Mouse (Mus musculus) hindbrain, embryonic 10.5 days (tissue): ENCODE measurements around the gene Gsto2. TPM values are rescaled to one million over a fixed set of nuclear protein-coding genes. Genes with fewer than 3 reads are reported as not detected.

Source experiments
- DNase-seq: peaks from one replicate; pipeline ENCODE4 v3.0.0-alpha.2; 2017; ENCODE audit warnings: low spot score
- H3K27ac ChIP-seq: fragments of 300-500 bp; sonication (generic); 2 replicates; pipeline ENCODE4 v1.5.1; 2016; ENCODE audit warnings: mild to moderate bottlenecking, moderate library complexity
- H3K27me3 ChIP-seq: fragments of 300-500 bp; sonication (generic); 2 replicates; pipeline ENCODE4 v1.6.1; 2016; ENCODE audit warnings: mild to moderate bottlenecking; ENCODE audit not compliant: poor library complexity, insufficient read depth, severe bottlenecking
- H3K36me3 ChIP-seq: fragments of 300-500 bp; sonication (generic); 2 replicates; pipeline ENCODE4 v1.6.1; 2016; ENCODE audit warnings: mild to moderate bottlenecking, moderate library complexity
- H3K4me1 ChIP-seq: fragments of 300-500 bp; sonication (generic); replicated peaks from 2 replicates; pipeline ENCODE4 v1.6.1; 2016; ENCODE audit warnings: mild to moderate bottlenecking
- H3K4me3 ChIP-seq: fragments of 300-500 bp; sonication (generic); 2 replicates; pipeline ENCODE4 v1.5.1; 2016; ENCODE audit warnings: mild to moderate bottlenecking, moderate library complexity
- H3K9me3 ChIP-seq: fragments of 300-500 bp; sonication (generic); 2 replicates; pipeline ENCODE4 v1.6.1; 2016; ENCODE audit warnings: mild to moderate bottlenecking, moderate library complexity
- WGBS: fragments of 180-500 bp; shearing (Covaris S2); methylation state at CpG from one replicate; pipeline ENCODE4 v1.1.7; 2016; 5-methylcytosine and 5-hydroxymethylcytosine counted together
- polyA plus RNA-seq: library from polyadenylated mRNA; unstranded; fragments of >200 nt; fragmentation: Nextera tagmentation; extraction: Ambion mirVana; gene quantifications from 2 replicates; pipeline ENCODE4 v1.2.1, GENCODE M21; 2016

Gene Gsto2
- polyA plus RNA-seq, 1 experiment from 2014 or later, result 1.8 TPM

DNA sequence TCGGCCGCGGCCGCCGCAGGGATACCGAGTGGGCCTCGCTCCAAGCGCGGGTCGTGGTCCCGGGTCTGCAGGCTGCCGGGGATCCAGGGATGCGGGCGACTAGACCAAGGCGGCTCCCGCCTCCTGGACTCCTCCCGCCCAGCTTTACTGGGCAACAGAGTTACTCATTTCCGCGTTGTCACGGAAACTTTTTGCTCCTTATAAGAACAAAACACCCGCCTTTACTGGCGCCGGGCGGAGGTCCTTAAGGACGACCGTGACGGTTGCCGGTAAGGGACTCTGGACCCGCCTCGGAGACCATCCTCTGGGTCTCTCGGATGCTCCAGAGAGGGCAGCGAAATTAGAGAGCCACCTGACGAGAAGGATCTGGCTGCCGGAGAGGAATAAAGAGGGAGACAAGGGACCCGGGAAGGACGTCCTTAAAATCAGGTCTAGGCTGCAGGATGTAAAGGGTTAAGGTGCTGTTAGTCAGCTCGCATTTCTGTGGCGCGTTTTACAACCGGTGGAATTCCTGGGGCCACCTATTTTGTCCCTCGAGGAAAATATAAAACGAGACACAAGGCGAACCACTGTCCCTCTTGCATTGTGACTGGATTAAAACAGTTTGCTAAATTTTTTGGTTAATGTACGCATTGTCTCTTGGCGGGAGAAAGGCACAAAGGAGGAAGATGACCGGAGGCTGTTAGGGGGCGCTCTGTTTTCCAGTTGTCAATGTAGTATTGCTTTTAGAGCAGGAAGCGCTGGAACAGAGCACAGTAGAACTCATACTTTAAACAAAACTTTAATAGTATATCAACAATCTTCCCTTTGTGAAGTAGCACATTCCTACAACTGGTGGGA is 54.0 kb downstream of the Gsto2 start, which contains the start of the genes Cfap43 and Itprip:
Cfap43 (minus strand) TSS at position 162 of the 840 bp plus-strand sequence.
Itprip (minus strand) TSS at position 174 of the 840 bp plus-strand sequence.
- H3K36me3 ChIP-seq, result no peaks in the 10 kb centered on the region
- H3K4me3 ChIP-seq, result peak within 1 kb of the TSS; percentile 80
- peak within 1 kb of the TSS; percentile 99 for H3K27ac ChIP-seq
- peaks cover 38% of the 10 kb centered on the region for H3K4me1 ChIP-seq
- DNase-seq, result peak; percentile 86
- WGBS, result under 1% methylated on average over 48 of the region's 48 CpGs
- H3K9me3 ChIP-seq, result no peaks in the 10 kb centered on the region
- no peaks in the 10 kb centered on the region for H3K27me3 ChIP-seq

GRCm38 (mm10) chr19:47919966-47920375 is 54.6 kb downstream of the Gsto2 start:
- no peaks in the 10 kb centered on the region for H3K27me3 ChIP-seq
- peaks cover 38% of the 10 kb centered on the region for H3K4me1 ChIP-seq
- 11% methylated on average over 8 of the region's 8 CpGs for WGBS
- peak overlapping the region; percentile 99 for H3K27ac ChIP-seq
- no peaks in the 10 kb centered on the region for H3K36me3 ChIP-seq
- peak overlapping the region; percentile 80 for H3K4me3 ChIP-seq
- DNase-seq, result no peak
- H3K9me3 ChIP-seq, result no peaks in the 10 kb centered on the region

GRCm38 (mm10) chr19:47925819-47926218 is 60.5 kb downstream of the Gsto2 start:
- no peak for DNase-seq
- WGBS, result 82% methylated on average over 7 of the region's 7 CpGs
- Histone ChIP-seq H3K4me1 (no peaks in the 10 kb centered on the region), H3K36me3 (no peaks in the 10 kb centered on the region), H3K27me3 (no peaks in the 10 kb centered on the region), H3K4me3 (no peak overlapping the region), H3K27ac (no peak overlapping the region), H3K9me3 (no peaks in the 10 kb centered on the region)

DNA sequence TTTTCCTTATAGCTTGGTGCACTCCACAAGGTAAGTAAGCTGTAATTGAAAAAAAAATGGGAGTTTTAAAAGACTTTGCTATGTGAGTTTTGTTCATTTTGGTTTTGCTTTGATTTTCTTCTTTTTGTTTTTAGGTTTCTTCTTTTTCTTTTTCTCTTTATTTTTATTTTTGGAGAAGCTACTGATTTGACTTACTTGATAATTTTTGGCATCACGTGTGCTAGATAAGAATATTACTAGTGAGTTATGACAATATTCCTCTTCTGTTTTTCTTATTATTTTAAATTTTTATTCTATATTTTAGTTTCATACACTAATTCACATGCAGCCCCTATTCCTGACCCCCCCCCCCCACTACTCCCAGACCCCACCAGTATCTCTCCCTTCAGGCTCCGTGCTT is 61.7 kb downstream of the Gsto2 start:
- 88% methylated on average over 2 of the region's 2 CpGs for WGBS
- Histone ChIP-seq H3K4me3 (no peak overlapping the region), H3K27ac (no peak overlapping the region), H3K36me3 (no peaks in the 10 kb centered on the region), H3K9me3 (no peaks in the 10 kb centered on the region), H3K4me1 (no peaks in the 10 kb centered on the region), H3K27me3 (no peaks in the 10 kb centered on the region)
- no peak for DNase-seq

- H3K9me3 ChIP-seq, result no peaks in the 10 kb centered on the region
- 88% methylated on average over 4 of the region's 4 CpGs for WGBS
- H3K27me3 ChIP-seq, result no peaks in the 10 kb centered on the region
- no peak for DNase-seq
- H3K4me3 ChIP-seq, result no peak overlapping the region
- no peak overlapping the region for H3K27ac ChIP-seq
- H3K36me3 ChIP-seq, result no peaks in the 10 kb centered on the region
- H3K4me1 ChIP-seq, result no peaks in the 10 kb centered on the region
Measured at GRCm38 (mm10) chr19:47929043-47929442, 63.7 kb downstream of the Gsto2 start.

- Histone ChIP-seq H3K36me3 (no peaks in the 10 kb centered on the region), H3K4me3 (no peak overlapping the region), H3K27me3 (no peaks in the 10 kb centered on the region), H3K27ac (no peak overlapping the region; the same call in 1 of the 2 replicates), H3K4me1 (peaks cover 6% of the 10 kb centered on the region; the same call in 1 of the 2 replicates), H3K9me3 (no peaks in the 10 kb centered on the region)
- peak; percentile 38 for DNase-seq
- WGBS, result 42% methylated on average over 7 of the region's 7 CpGs
Measured at GRCm38 (mm10) chr19:47931982-47932638, 66.8 kb downstream of the Gsto2 start.

- H3K36me3 ChIP-seq, result no peaks in the 10 kb centered on the region
Measured at GRCm38 (mm10) chr19:47934146-47934545, 68.8 kb downstream of the Gsto2 start.

DNA sequence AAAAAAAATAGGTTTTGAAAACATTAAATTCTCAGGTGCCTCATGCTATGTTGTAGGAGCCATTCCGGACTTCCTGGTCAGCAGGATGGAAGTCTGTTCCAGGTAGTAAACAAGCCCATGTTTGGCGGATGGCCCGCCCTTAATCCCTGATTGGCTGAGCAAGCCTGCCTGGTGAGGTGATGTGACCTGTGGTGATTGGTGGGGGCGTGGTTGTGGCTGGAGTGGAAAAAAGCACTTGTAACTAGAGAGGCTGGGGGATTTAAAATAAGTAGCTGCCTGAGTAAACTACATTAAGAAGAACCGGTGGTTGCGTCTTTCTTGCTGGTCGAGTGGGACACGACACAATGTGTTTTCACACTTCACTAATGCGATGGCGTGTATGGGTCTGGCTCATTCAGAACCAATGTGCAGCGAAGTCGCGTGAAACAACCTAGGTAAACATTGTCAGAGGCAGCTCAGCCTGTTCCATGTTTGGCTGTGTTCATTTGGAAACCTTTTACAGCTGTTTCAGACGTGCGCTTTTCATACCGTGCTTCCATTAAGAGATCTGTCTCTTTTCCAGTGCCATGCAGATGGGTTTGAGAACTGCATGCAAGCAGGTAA is 69.4 kb downstream of the Gsto2 start:
- H3K36me3 ChIP-seq, result no peaks in the 10 kb centered on the region
- no peak overlapping the region for H3K27ac ChIP-seq
- H3K4me3 ChIP-seq, result no peak overlapping the region
- H3K9me3 ChIP-seq, result no peaks in the 10 kb centered on the region
- peaks cover 16% of the 10 kb centered on the region for H3K27me3 ChIP-seq
- peaks cover 23% of the 10 kb centered on the region for H3K4me1 ChIP-seq
- DNase-seq, result no peak
- 74% methylated on average over 16 of the region's 16 CpGs for WGBS

More at GRCm38 (mm10) chr19:47934146-47934545, 68.8 kb downstream of the Gsto2 start:
- Histone ChIP-seq H3K4me3 (no peak overlapping the region), H3K27me3 (peaks cover 13% of the 10 kb centered on the region), H3K27ac (no peak overlapping the region), H3K9me3 (no peaks in the 10 kb centered on the region), H3K4me1 (peaks cover 23% of the 10 kb centered on the region)
- DNase-seq, result no peak
- 89% methylated on average over 8 of the region's 8 CpGs for WGBS

- no peak for DNase-seq
- WGBS, result 84% methylated on average over 6 of the region's 6 CpGs
Measured at GRCm38 (mm10) chr19:47935530-47935929, 70.2 kb downstream of the Gsto2 start.

More at GRCm38 (mm10) chr19:47935530-47935929, 70.2 kb downstream of the Gsto2 start:
- Histone ChIP-seq H3K4me3 (no peak overlapping the region), H3K27me3 (peaks cover 19% of the 10 kb centered on the region), H3K9me3 (no peaks in the 10 kb centered on the region), H3K4me1 (peaks cover 23% of the 10 kb centered on the region), H3K27ac (no peak overlapping the region), H3K36me3 (no peaks in the 10 kb centered on the region)

Other genes with a start within 250 kb of the Gsto2 start
- gene Col17a1, start 173.4 kb upstream of the Gsto2 start, polyA plus RNA-seq, result 0.19 and 0.30 TPM in 2 replicates
- gene Sfr1, start 133.9 kb upstream of the Gsto2 start, polyA plus RNA-seq, result 211 and 264 TPM in 2 replicates
- gene Gsto1, start 10.6 kb upstream of the Gsto2 start, polyA plus RNA-seq, result 109 and 115 TPM in 2 replicates
- gene Cfap43, start 53.8 kb downstream of the Gsto2 start, polyA plus RNA-seq, result 0.07 and 1.0 TPM in 2 replicates
- gene Itprip, start 53.8 kb downstream of the Gsto2 start, polyA plus RNA-seq, result 20.7 and 21.9 TPM in 2 replicates
- gene Cfap58, start 72.1 kb downstream of the Gsto2 start, polyA plus RNA-seq, result 0.41 TPM in 1 of 2 replicates, not detected in the other